Mouse (Mus musculus): ENCODE results near the gene Dennd4c. TPM values are rescaled to one million over a fixed set of nuclear protein-coding genes. Genes with fewer than 3 reads are reported as not detected.
A peak's percentile ranks its signal among the peaks of the same experiment; 100 is the strongest.
"Not testable (repeated sequence)": the region's sequence is repeated elsewhere in the genome, so short reads cannot be mapped to it uniquely, and the experiment has no call there.

Dennd4c gene
- total RNA-seq, 2 experiments from 2014 or later = 9.6 to 12.2 TPM

GRCm38 (mm10) chr4:86823169-86823568 is 74.8 kb downstream of the Dennd4c start:
- intact Hi-C loops (cut with DNase I) = loop anchor here (5.0 kb wide), 1 partner anchor 104 kb away; no protein-coding TSS in a partner anchor
- H3K27ac ChIP-seq = no peak overlapping the region
- peak; percentile 24 to 28 for DNase-seq (ENCODE audit: extremely low spot score in 1 of 2, low spot score in 2 of 2)
- peak; percentile 74 for TF ChIP-seq CTCF (IDR thresholded peaks at IDR 0.05)
- no peak overlapping the region for H3K4me3 ChIP-seq

DNA sequence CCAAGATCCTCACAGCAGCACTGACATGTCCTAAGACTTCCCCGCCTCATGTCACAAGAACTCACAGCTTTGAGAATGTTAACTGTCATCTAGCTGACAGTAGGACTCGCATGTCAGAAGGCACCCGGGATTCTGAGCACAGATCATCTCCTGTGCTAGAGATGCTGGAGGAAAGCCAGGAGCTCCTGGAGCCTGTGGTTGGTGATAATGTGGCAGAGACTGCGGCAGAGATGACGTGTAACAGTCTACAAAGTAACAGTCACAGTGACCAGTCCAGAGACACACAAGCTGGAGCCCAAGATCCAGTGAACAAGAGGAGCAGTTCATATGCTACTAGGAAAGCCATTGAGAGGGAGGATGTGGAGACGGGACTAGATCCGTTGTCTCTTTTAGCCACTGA is 76.8 kb downstream of the Dennd4c start:
- DNase-seq (ENCODE audit: extremely low spot score in 1 of 2, low spot score in 2 of 2) = no peak
- no peak for TF ChIP-seq CTCF (IDR thresholded peaks at IDR 0.05)
- no peak overlapping the region for H3K4me3 ChIP-seq
- no peak overlapping the region for H3K27ac ChIP-seq
- intact Hi-C loops (cut with DNase I) = no loop called here

DNA sequence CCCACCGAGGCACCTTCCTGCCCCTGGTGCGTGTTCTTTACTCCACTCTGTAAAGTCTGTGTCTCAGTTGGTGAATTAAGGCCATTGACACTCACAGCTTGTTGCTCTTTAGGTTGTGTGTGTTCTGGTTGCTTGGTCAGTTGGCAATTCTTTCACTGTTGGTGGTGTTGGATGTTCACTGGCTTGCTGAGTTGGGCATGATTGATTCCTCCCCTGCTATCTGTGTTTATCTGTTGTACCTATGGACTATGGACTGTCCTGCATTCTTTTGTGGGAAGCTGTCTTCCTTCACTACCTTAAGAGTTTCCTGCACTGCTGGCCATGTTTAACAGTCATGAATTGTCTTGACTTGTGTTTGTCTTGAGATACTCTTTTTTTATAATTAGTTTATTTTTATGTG is 83.5 kb downstream of the Dennd4c start:
- H3K4me3 ChIP-seq = no peak overlapping the region
- intact Hi-C loops (cut with DNase I) = no loop called here
- H3K27ac ChIP-seq = no peak overlapping the region
- DNase-seq (ENCODE audit: extremely low spot score in 1 of 2, low spot score in 2 of 2) = no peak
- TF ChIP-seq CTCF (IDR thresholded peaks at IDR 0.05) = no peak

- DNase-seq (ENCODE audit: extremely low spot score in 1 of 2, low spot score in 2 of 2); H3K4me3 ChIP-seq; H3K27ac ChIP-seq; intact Hi-C loops (cut with DNase I): not testable (repeated sequence)
Measured at GRCm38 (mm10) chr4:86841141-86841540, 92.8 kb downstream of the Dennd4c start.

GRCm38 (mm10) chr4:86845384-86845783 is 97.0 kb downstream of the Dennd4c start:
- TF ChIP-seq CTCF (IDR thresholded peaks at IDR 0.05) = no peak
- Histone ChIP-seq H3K27ac (no peak overlapping the region), H3K4me3 (no peak overlapping the region)
- intact Hi-C loops (cut with DNase I) = loop anchor here (5.0 kb wide), 1 partner anchor 48 kb away; no protein-coding TSS in a partner anchor
- DNase-seq (ENCODE audit: extremely low spot score in 1 of 2, low spot score in 2 of 2) = no peak

- H3K4me3 ChIP-seq = no peak overlapping the region
- intact Hi-C loops (cut with DNase I) = loop anchor here (5.0 kb wide), 1 partner anchor 50 kb away; no protein-coding TSS in a partner anchor
- DNase-seq (ENCODE audit: extremely low spot score in 1 of 2, low spot score in 2 of 2) = no peak
- no peak for TF ChIP-seq CTCF (IDR thresholded peaks at IDR 0.05)
- no peak overlapping the region for H3K27ac ChIP-seq
Measured at GRCm38 (mm10) chr4:86847246-86847645, 98.9 kb downstream of the Dennd4c start.

GRCm38 (mm10) chr4:86851331-86851730 is 103.0 kb downstream of the Dennd4c start:
- TF ChIP-seq CTCF (IDR thresholded peaks at IDR 0.05) = no peak
- Histone ChIP-seq H3K27ac (no peak overlapping the region), H3K4me3 (no peak overlapping the region)
- DNase-seq (ENCODE audit: extremely low spot score in 1 of 2, low spot score in 2 of 2) = no peak
- intact Hi-C loops (cut with DNase I) = no loop called here

DNA sequence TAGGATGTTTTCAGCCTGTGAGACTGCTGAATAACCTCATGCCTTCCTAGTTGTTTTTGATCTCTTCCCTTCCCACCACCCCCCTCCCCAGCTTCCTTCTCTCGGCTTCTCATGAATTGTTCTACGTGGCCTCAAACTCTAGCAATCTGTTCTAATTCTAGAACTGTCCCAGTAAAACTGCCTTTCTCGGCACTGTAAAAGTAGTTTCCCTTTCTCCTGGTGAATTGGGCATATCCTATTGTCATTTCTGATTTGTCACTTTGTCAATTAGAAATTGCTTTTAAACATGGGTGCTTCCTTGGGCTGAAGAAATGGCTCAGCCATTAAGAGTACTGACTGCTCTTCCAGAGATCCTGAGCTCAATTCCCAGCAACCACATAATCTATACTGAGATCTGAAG is 103.7 kb downstream of the Dennd4c start:
- intact Hi-C loops (cut with DNase I) = no loop called here
- no peak for DNase-seq (ENCODE audit: extremely low spot score in 1 of 2, low spot score in 2 of 2)

DNA sequence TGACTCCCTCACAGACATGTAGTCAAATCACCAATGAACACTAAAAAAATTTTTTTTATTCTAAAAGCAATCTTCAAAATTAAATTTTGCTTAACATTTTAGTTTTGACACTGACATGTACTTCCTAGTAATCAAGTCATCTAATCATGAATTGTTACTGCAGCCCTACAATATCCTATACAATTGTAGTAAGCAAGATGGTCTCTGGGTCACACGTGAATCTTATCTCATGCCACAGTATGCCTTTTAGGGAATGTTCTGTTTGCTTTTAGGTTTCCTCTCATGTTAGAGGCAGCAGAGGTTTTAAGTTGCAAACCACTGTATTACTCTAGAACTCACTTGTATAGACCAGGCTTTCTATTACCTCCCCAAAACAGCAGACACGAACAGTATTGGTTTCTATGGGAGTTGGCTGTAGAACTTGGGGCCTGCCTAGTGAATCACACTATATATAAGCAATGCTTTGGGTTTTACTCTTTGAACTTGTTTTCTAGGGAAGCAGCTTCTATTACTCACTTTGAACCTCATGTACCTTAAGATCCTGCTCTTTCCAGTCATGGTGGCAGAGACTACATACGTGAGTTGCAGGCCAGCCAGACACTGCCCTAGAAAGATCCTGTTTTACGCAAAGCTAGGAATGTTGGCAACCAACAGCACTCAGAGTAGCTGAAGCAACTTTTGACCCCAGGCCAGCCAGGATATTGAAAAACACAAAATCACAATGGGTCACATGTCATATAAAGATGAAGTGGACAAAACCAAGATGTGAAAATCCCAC is 104.6 kb downstream of the Dennd4c start:
- intact Hi-C loops (cut with DNase I) = no loop called here
- TF ChIP-seq CTCF (IDR thresholded peaks at IDR 0.05) = no peak
- H3K4me3 ChIP-seq = no peak overlapping the region
- no peak for DNase-seq (ENCODE audit: extremely low spot score in 1 of 2, low spot score in 2 of 2)
- H3K27ac ChIP-seq = no peak overlapping the region

More for the DNA sequence above, 103.7 kb downstream of the Dennd4c start:
- TF ChIP-seq CTCF (IDR thresholded peaks at IDR 0.05) = no peak
- Histone ChIP-seq H3K27ac (no peak overlapping the region), H3K4me3 (no peak overlapping the region)

DNA sequence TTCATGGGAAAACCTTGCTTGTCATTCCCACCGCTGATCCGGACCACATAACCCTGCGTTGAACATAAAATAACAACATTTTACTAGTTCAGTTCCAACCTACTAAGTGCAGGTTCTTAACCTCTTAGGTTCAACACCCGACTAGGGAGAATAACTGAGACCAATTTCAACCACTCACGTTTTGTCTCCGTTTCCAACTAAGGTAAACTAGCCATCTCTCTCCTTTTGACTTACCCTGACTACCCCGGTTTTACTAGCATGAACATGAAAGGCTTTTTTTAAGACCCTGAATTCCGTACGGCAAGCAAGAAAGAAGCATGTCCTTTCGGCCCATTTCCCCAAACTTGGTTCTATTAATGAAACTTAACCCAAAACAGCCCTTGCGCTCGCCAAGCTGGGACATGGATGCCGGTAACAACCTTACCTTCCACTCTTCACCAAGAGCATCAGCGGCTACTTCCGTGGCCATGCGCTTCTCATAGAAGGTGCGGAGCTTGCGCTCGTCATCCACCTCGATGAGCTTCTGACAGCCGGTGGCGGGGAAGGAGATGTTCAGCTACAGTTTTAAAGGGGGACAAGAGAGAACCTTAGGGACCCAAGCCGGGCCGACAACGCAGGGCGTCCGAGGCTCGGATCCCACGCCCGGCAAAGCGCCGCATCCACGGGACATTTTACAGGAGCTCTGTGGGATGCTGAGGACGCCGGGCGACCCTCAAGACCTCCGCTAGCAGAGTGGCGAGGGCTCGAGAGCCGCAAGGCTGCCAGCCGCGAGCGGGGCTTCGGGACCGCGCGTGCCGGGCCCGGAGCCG is 108.2 kb downstream of the Dennd4c start:
- Histone ChIP-seq H3K4me3 (peak overlapping the region; percentile 92), H3K27ac (peak overlapping the region; percentile 95)
- intact Hi-C loops (cut with DNase I) = loop anchor here (5.0 kb wide), 2 partner anchors 244 to 506 kb away; partner anchors contain the start of gene Haus6
- DNase-seq (ENCODE audit: extremely low spot score in 1 of 2, low spot score in 2 of 2) = no peak
- TF ChIP-seq CTCF (IDR thresholded peaks at IDR 0.05) = no peak

DNA sequence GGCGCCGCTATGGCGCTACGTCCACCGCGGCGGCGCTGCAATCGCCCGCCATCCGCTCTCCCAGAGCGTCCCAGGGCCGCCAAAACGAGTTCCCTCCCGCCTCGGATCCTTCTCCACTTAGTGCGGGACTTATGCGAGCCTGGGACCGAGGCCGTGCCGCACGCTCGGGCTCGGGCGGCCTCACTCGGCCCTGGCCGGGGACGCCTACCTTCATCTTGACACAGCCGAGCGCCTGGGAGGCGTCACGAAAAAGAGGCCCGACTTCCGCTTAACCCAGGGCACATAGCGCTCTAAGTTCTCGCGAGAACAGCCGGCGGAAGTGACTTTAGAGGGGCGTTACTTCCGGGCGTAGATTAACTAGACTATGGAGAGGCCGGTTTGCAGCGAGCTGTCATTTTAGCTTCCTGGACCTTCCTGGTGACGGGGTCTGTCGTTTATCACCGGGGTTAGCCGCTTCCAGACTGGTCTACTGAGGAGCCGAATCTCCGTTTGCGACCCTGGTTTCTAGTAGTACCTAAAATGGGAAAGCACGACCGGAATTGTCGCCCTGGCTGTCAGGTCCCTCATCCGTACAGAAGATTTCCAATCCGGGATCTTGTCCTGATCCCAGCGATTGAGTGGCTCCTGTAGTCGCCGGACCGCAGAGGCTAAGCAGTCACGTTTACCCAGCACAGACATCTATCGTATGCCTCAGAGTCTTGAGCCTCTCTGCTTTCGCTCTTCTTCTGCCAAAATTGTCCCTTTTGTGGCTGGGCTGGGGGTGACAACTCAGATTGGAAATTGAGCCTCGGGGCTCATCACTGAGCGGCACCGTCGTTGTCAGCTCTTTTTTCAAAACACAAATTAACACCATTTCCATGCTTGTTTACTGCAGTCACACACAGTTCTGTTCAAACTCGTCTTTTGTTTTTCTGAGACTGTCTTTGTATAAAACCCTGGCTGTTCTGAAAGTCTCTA is 109.0 kb downstream of the Dennd4c start, which contains the start of gene Rps6:
Rps6 (minus strand) TSS at position 300 of the 957 bp plus-strand sequence.
- Histone ChIP-seq H3K4me3 (peak within 1 kb of the TSS; percentile 92), H3K27ac (peak within 1 kb of the TSS; percentile 95)
- no peak for TF ChIP-seq CTCF (IDR thresholded peaks at IDR 0.05)
- intact Hi-C loops (cut with DNase I) = loop anchor here (5.0 kb wide), 2 partner anchors 245 to 505 kb away; partner anchors contain the start of gene Haus6
- peak; percentile 95 to 97 for DNase-seq (ENCODE audit: extremely low spot score in 1 of 2, low spot score in 2 of 2)

All from left cerebral cortex, adult 2 months (tissue).